Mouse (Mus musculus): ENCODE results near the gene Prickle1.

GRCm38 (mm10) chr15:93594296-93594887 is 1.3 kb downstream of the Prickle1 start:
- TF ChIP-seq CTCF (IDR thresholded peaks at IDR 0.05; ENCODE audit: control insufficient read depth, insufficient read depth, low read length) (no peak), POLR2A (IDR thresholded peaks at IDR 0.05; ENCODE audit: borderline replicate concordance, control insufficient read depth, low read depth, low read length) (no peak)
